Mouse (Mus musculus): ENCODE data around the gene Spsb4. TPM values are rescaled to one million over a fixed set of nuclear protein-coding genes. Genes with fewer than 3 reads are reported as not detected.

The Spsb4 gene
- polyA plus RNA-seq, 1 experiment: 0.05 TPM

GRCm38 (mm10) chr9:97010447-97010846, 8.2 kb downstream of the Spsb4 start:
- Histone ChIP-seq H3K4me3 (ENCODE audit: extremely low read depth, insufficient read depth, insufficient read length) (no peak overlapping the region), H3K36me3 (ENCODE audit: control insufficient read depth, insufficient read depth, low read length) (no peaks in the 10 kb centered on the region), H3K27me3 (ENCODE audit: control insufficient read depth, insufficient read depth, low read length) (no peaks in the 10 kb centered on the region), H3K4me1 (ENCODE audit: control insufficient read depth, insufficient read depth, insufficient read length) (no peaks in the 10 kb centered on the region), H3K27ac (ENCODE audit: insufficient read depth, low read length) (no peak overlapping the region)
- WGBS: 89% methylated on average over 6 of the region's 6 CpGs
- DNase-seq (ENCODE audit: low read depth in 1 of 2, low spot score in 2 of 2): no peak
- TF ChIP-seq POLR2A (IDR thresholded peaks at IDR 0.05; ENCODE audit: low read depth, low read length): no peak
- no peak for TF ChIP-seq CTCF (IDR thresholded peaks at IDR 0.05; ENCODE audit: extremely low read depth, insufficient read depth, insufficient read length, insufficient replicate concordance)

GRCm38 (mm10) chr9:97004726-97005125, 13.9 kb downstream of the Spsb4 start:
- DNase-seq (ENCODE audit: low read depth in 1 of 2, low spot score in 2 of 2): no peak
- Histone ChIP-seq H3K36me3 (ENCODE audit: control insufficient read depth, insufficient read depth, low read length) (no peaks in the 10 kb centered on the region), H3K27ac (ENCODE audit: insufficient read depth, low read length) (no peak overlapping the region), H3K4me3 (ENCODE audit: extremely low read depth, insufficient read depth, insufficient read length) (no peak overlapping the region), H3K4me1 (ENCODE audit: control insufficient read depth, insufficient read depth, insufficient read length) (no peaks in the 10 kb centered on the region), H3K27me3 (ENCODE audit: control insufficient read depth, insufficient read depth, low read length) (no peaks in the 10 kb centered on the region)
- 85% methylated on average over 3 of the region's 3 CpGs for WGBS
- TF ChIP-seq CTCF (IDR thresholded peaks at IDR 0.05; ENCODE audit: extremely low read depth, insufficient read depth, insufficient read length, insufficient replicate concordance) (no peak), POLR2A (IDR thresholded peaks at IDR 0.05; ENCODE audit: low read depth, low read length) (no peak)

- Histone ChIP-seq H3K4me3 (ENCODE audit: extremely low read depth, insufficient read depth, insufficient read length) (no peak overlapping the region), H3K27ac (ENCODE audit: insufficient read depth, low read length) (no peak overlapping the region), H3K27me3 (ENCODE audit: control insufficient read depth, insufficient read depth, low read length) (no peaks in the 10 kb centered on the region), H3K4me1 (ENCODE audit: control insufficient read depth, insufficient read depth, insufficient read length) (no peaks in the 10 kb centered on the region), H3K36me3 (ENCODE audit: control insufficient read depth, insufficient read depth, low read length) (no peaks in the 10 kb centered on the region)
- no peak for DNase-seq (ENCODE audit: low read depth in 1 of 2, low spot score in 2 of 2)
- TF ChIP-seq CTCF (IDR thresholded peaks at IDR 0.05; ENCODE audit: extremely low read depth, insufficient read depth, insufficient read length, insufficient replicate concordance): no peak
- TF ChIP-seq POLR2A (IDR thresholded peaks at IDR 0.05; ENCODE audit: low read depth, low read length): no peak
- WGBS: 60% methylated on average over 5 of the region's 5 CpGs
These were observed 15.5 kb downstream of the Spsb4 start for GRCm38 (mm10) chr9:97003173-97003572.

DNA sequence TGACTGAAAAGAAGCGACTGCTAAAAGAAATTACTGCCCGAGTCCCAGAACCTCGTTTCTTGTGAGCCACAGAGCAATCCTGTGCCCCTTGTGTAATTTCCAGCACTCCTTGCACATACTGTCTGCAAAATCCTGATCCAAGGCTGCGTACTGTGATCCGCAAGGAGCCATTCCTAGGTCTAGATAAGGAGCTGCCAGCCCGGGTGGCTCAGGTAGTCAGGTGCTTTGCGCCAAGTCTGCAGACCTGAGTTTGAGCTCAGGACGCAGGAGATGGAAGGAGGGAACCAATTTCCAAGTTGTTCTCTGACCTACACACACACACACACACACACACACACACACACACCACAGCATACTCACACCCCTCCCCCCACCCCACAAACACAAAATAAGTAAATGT, 16.0 kb downstream of the Spsb4 start:
- WGBS: 81% methylated on average over 8 of the region's 8 CpGs
- H3K4me3 ChIP-seq (ENCODE audit: extremely low read depth, insufficient read depth, insufficient read length): no peak overlapping the region
- no peaks in the 10 kb centered on the region for H3K27me3 ChIP-seq (ENCODE audit: control insufficient read depth, insufficient read depth, low read length)
- TF ChIP-seq POLR2A (IDR thresholded peaks at IDR 0.05; ENCODE audit: low read depth, low read length) (no peak), CTCF (IDR thresholded peaks at IDR 0.05; ENCODE audit: extremely low read depth, insufficient read depth, insufficient read length, insufficient replicate concordance) (no peak)
- no peak overlapping the region for H3K27ac ChIP-seq (ENCODE audit: insufficient read depth, low read length)
- no peaks in the 10 kb centered on the region for H3K36me3 ChIP-seq (ENCODE audit: control insufficient read depth, insufficient read depth, low read length)
- no peaks in the 10 kb centered on the region for H3K4me1 ChIP-seq (ENCODE audit: control insufficient read depth, insufficient read depth, insufficient read length)
- no peak for DNase-seq (ENCODE audit: low read depth in 1 of 2, low spot score in 2 of 2)

GRCm38 (mm10) chr9:97002025-97002424, 16.6 kb downstream of the Spsb4 start:
- Histone ChIP-seq H3K4me3 (ENCODE audit: extremely low read depth, insufficient read depth, insufficient read length) (no peak overlapping the region), H3K27me3 (ENCODE audit: control insufficient read depth, insufficient read depth, low read length) (no peaks in the 10 kb centered on the region), H3K36me3 (ENCODE audit: control insufficient read depth, insufficient read depth, low read length) (no peaks in the 10 kb centered on the region), H3K27ac (ENCODE audit: insufficient read depth, low read length) (no peak overlapping the region), H3K4me1 (ENCODE audit: control insufficient read depth, insufficient read depth, insufficient read length) (no peaks in the 10 kb centered on the region)
- DNase-seq (ENCODE audit: low read depth in 1 of 2, low spot score in 2 of 2): no peak
- TF ChIP-seq POLR2A (IDR thresholded peaks at IDR 0.05; ENCODE audit: low read depth, low read length): no peak
- no peak for TF ChIP-seq CTCF (IDR thresholded peaks at IDR 0.05; ENCODE audit: extremely low read depth, insufficient read depth, insufficient read length, insufficient replicate concordance)
- WGBS: 67% methylated on average over 7 of the region's 7 CpGs

- Histone ChIP-seq H3K27me3 (ENCODE audit: control insufficient read depth, insufficient read depth, low read length) (no peaks in the 10 kb centered on the region), H3K36me3 (ENCODE audit: control insufficient read depth, insufficient read depth, low read length) (no peaks in the 10 kb centered on the region), H3K27ac (ENCODE audit: insufficient read depth, low read length) (no peak overlapping the region), H3K4me3 (ENCODE audit: extremely low read depth, insufficient read depth, insufficient read length) (no peak overlapping the region), H3K4me1 (ENCODE audit: control insufficient read depth, insufficient read depth, insufficient read length) (no peaks in the 10 kb centered on the region)
- 93% methylated on average over 10 of the region's 10 CpGs for WGBS
- TF ChIP-seq CTCF (IDR thresholded peaks at IDR 0.05; ENCODE audit: extremely low read depth, insufficient read depth, insufficient read length, insufficient replicate concordance) (no peak), POLR2A (IDR thresholded peaks at IDR 0.05; ENCODE audit: low read depth, low read length) (no peak)
- no peak for DNase-seq (ENCODE audit: low read depth in 1 of 2, low spot score in 2 of 2)
These were observed 17.2 kb downstream of the Spsb4 start for GRCm38 (mm10) chr9:97001458-97001857.

DNA sequence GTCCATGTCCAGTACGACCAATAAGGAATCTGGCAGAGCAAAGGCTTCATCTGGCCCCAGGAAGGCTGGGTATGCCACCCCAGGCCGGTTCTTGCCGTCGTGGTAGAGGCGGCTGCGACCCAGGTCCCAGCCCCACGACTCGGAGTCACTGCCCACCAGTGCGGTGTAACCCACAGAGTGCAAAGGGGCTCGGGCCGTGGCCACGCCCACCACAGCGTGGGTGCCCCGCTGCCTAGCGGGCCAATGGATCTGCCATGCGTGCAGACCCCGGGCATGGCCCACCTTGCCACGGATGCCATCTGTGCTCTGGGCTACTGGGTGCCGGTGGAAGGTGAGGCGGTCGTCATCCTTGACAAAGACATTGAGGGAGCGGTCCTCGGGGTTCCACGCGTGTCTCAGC, 22.9 kb downstream of the Spsb4 start:
- DNase-seq (ENCODE audit: low read depth in 1 of 2, low spot score in 2 of 2): no peak
- H3K36me3 ChIP-seq (ENCODE audit: control insufficient read depth, insufficient read depth, low read length): no peaks in the 10 kb centered on the region
- no peak overlapping the region for H3K27ac ChIP-seq (ENCODE audit: insufficient read depth, low read length)
- TF ChIP-seq POLR2A (IDR thresholded peaks at IDR 0.05; ENCODE audit: low read depth, low read length) (no peak), CTCF (IDR thresholded peaks at IDR 0.05; ENCODE audit: extremely low read depth, insufficient read depth, insufficient read length, insufficient replicate concordance) (no peak)
- no peak overlapping the region for H3K4me3 ChIP-seq (ENCODE audit: extremely low read depth, insufficient read depth, insufficient read length)
- no peaks in the 10 kb centered on the region for H3K27me3 ChIP-seq (ENCODE audit: control insufficient read depth, insufficient read depth, low read length)
- WGBS: 95% methylated on average over 25 of the region's 25 CpGs
- no peaks in the 10 kb centered on the region for H3K4me1 ChIP-seq (ENCODE audit: control insufficient read depth, insufficient read depth, insufficient read length)

Data from spleen, adult 2 months (tissue).